ENCODE assay signal across 1 mouse cellular context in the genomic region with DNA sequence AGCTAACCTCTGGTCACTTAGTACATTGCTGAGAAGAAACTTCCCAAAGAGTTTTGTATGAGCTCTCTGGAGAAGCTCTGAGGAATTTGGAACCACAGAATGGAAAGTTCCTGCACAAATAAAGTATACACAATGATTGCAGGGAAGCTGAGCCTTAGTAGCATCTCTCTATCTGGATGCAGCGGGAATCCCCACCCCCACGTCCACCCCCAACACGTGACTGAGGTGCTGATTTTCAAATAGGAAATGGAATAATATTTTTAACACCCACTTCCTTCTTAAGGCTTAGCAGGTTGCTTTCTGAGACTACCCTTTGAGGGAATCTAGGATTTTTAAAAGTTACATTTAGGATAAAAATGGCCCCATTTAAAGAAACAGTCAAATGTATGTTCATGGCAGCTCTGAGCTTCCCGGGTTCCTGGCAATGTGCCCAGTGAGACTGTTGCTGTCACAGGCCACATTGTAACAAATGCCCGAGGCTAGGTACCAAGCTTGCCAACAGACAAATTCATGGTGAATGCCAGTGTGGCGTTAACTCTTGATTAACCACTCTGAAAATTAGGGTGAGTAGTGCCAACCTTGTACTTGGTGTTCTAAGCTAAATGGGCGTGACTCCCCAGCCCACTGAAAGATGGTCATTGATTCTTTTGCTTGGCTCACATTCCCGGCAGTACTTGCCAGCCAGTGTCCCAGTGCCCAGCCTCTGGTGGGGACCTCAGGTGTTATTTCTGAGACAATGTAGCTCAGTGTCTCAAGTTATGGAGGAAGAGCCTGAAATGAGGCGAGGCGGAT.
TF ChIP-seq lines count a peak whose summit lies in the region.

No protein-coding gene starts in this region.

TF ChIP-seq in CH12.LX, 34 proteins besides CTCF, POLR2A, EP300 and RAD21 (continued from another document):
- TF ChIP-seq BHLHE40 (IDR thresholded peaks at IDR 0.05; ENCODE audit: low read depth, low read length) (peak; percentile 51), GABPA (IDR thresholded peaks at IDR 0.05; ENCODE audit: insufficient replicate concordance, low read depth, low read length) (no peak)
